Mouse (Mus musculus): ENCODE results near the gene Men1. TPM values are rescaled to one million over a fixed set of nuclear protein-coding genes. Genes with fewer than 3 reads are reported as not detected.
A peak's percentile ranks its signal among the peaks of the same experiment; 100 is the strongest.

Gene Men1
- polyA plus RNA-seq, 1 experiment, result 84.1 TPM

GRCm38 (mm10) chr19:6291117-6291781, 43.5 kb upstream of the Men1 start:
- H3K4me3 ChIP-seq (replicated peaks; ENCODE audit: insufficient read depth, low read depth, low read length), result no peak overlapping the region
- 15% methylated on average over 10 of the region's 10 CpGs for WGBS
- DNase-seq, result peak; percentile 84 to 91
- peak overlapping the region; percentile 83 for H3K27ac ChIP-seq (ENCODE audit: insufficient read depth, low read length)
- no peaks in the 10 kb centered on the region for H3K27me3 ChIP-seq (ENCODE audit: control insufficient read depth, insufficient read depth, low read length)
- TF ChIP-seq CTCF (IDR thresholded peaks at IDR 0.05; ENCODE audit: borderline replicate concordance, insufficient read depth, low read depth, low read length) (no peak), POLR2A (IDR thresholded peaks at IDR 0.05; ENCODE audit: borderline replicate concordance, insufficient read depth, low read length) (0 out of 2 replicates have a peak, but pooled peaks have one; percentile 11)
- peaks cover 55% of the 10 kb centered on the region for H3K4me1 ChIP-seq (ENCODE audit: control insufficient read depth, insufficient read depth, low read length)

- peaks cover 46% of the 10 kb centered on the region for H3K4me1 ChIP-seq (ENCODE audit: control insufficient read depth, insufficient read depth, low read length)
- H3K27me3 ChIP-seq (ENCODE audit: control insufficient read depth, insufficient read depth, low read length), result no peaks in the 10 kb centered on the region
- H3K4me3 ChIP-seq (replicated peaks; ENCODE audit: insufficient read depth, low read depth, low read length), result no peak overlapping the region
- WGBS, result 72% methylated on average over 5 of the region's 5 CpGs
- peak overlapping the region; percentile 48 for H3K27ac ChIP-seq (ENCODE audit: insufficient read depth, low read length)
- no peak for TF ChIP-seq POLR2A (IDR thresholded peaks at IDR 0.05; ENCODE audit: borderline replicate concordance, insufficient read depth, low read length)
- TF ChIP-seq CTCF (IDR thresholded peaks at IDR 0.05; ENCODE audit: borderline replicate concordance, insufficient read depth, low read depth, low read length), result no peak
- DNase-seq, result no peak
Measured at GRCm38 (mm10) chr19:6292262-6292661, 42.5 kb upstream of the Men1 start.

GRCm38 (mm10) chr19:6294301-6294700, 40.5 kb upstream of the Men1 start:
- Histone ChIP-seq H3K27ac (ENCODE audit: insufficient read depth, low read length) (no peak overlapping the region), H3K4me1 (ENCODE audit: control insufficient read depth, insufficient read depth, low read length) (peaks cover 41% of the 10 kb centered on the region), H3K27me3 (ENCODE audit: control insufficient read depth, insufficient read depth, low read length) (no peaks in the 10 kb centered on the region), H3K4me3 (replicated peaks; ENCODE audit: insufficient read depth, low read depth, low read length) (no peak overlapping the region)
- TF ChIP-seq CTCF (IDR thresholded peaks at IDR 0.05; ENCODE audit: borderline replicate concordance, insufficient read depth, low read depth, low read length) (no peak), POLR2A (IDR thresholded peaks at IDR 0.05; ENCODE audit: borderline replicate concordance, insufficient read depth, low read length) (no peak)
- no peak for DNase-seq
- 87% methylated on average over 17 of the region's 17 CpGs for whole genome bisulfite sequencing

GRCm38 (mm10) chr19:6296551-6297210, 38.1 kb upstream of the Men1 start:
- Histone ChIP-seq H3K27ac (ENCODE audit: insufficient read depth, low read length) (no peak overlapping the region), H3K4me1 (ENCODE audit: control insufficient read depth, insufficient read depth, low read length) (peaks cover 41% of the 10 kb centered on the region), H3K4me3 (replicated peaks; ENCODE audit: insufficient read depth, low read depth, low read length) (no peak overlapping the region), H3K27me3 (ENCODE audit: control insufficient read depth, insufficient read depth, low read length) (no peaks in the 10 kb centered on the region)
- WGBS, result 82% methylated on average over 5 of the region's 5 CpGs
- no peak for TF ChIP-seq POLR2A (IDR thresholded peaks at IDR 0.05; ENCODE audit: borderline replicate concordance, insufficient read depth, low read length)
- TF ChIP-seq CTCF (IDR thresholded peaks at IDR 0.05; ENCODE audit: borderline replicate concordance, insufficient read depth, low read depth, low read length), result no peak
- no peak for DNase-seq

GRCm38 (mm10) chr19:6297641-6298040, 37.1 kb upstream of the Men1 start:
- WGBS, result 84% methylated on average over 9 of the region's 9 CpGs
- DNase-seq, result no peak
- TF ChIP-seq POLR2A (IDR thresholded peaks at IDR 0.05; ENCODE audit: borderline replicate concordance, insufficient read depth, low read length) (no peak), CTCF (IDR thresholded peaks at IDR 0.05; ENCODE audit: borderline replicate concordance, insufficient read depth, low read depth, low read length) (no peak)
- Histone ChIP-seq H3K4me3 (replicated peaks; ENCODE audit: insufficient read depth, low read depth, low read length) (no peak overlapping the region), H3K27me3 (ENCODE audit: control insufficient read depth, insufficient read depth, low read length) (no peaks in the 10 kb centered on the region), H3K27ac (ENCODE audit: insufficient read depth, low read length) (no peak overlapping the region), H3K4me1 (ENCODE audit: control insufficient read depth, insufficient read depth, low read length) (peaks cover 40% of the 10 kb centered on the region)

- Histone ChIP-seq H3K27me3 (ENCODE audit: control insufficient read depth, insufficient read depth, low read length) (no peaks in the 10 kb centered on the region), H3K4me3 (replicated peaks; ENCODE audit: insufficient read depth, low read depth, low read length) (no peak overlapping the region), H3K4me1 (ENCODE audit: control insufficient read depth, insufficient read depth, low read length) (peaks cover 52% of the 10 kb centered on the region), H3K27ac (ENCODE audit: insufficient read depth, low read length) (no peak overlapping the region)
- 68% methylated on average over 4 of the region's 4 CpGs for WGBS
- TF ChIP-seq POLR2A (IDR thresholded peaks at IDR 0.05; ENCODE audit: borderline replicate concordance, insufficient read depth, low read length) (no peak), CTCF (IDR thresholded peaks at IDR 0.05; ENCODE audit: borderline replicate concordance, insufficient read depth, low read depth, low read length) (no peak)
- no peak for DNase-seq
Measured at GRCm38 (mm10) chr19:6299003-6299402, 35.8 kb upstream of the Men1 start.

GRCm38 (mm10) chr19:6299450-6300267, 35.1 kb upstream of the Men1 start:
- Histone ChIP-seq H3K27me3 (ENCODE audit: control insufficient read depth, insufficient read depth, low read length) (no peaks in the 10 kb centered on the region), H3K4me1 (ENCODE audit: control insufficient read depth, insufficient read depth, low read length) (peaks cover 55% of the 10 kb centered on the region), H3K4me3 (replicated peaks; ENCODE audit: insufficient read depth, low read depth, low read length) (no peak overlapping the region), H3K27ac (ENCODE audit: insufficient read depth, low read length) (peak overlapping the region; percentile 78)
- DNase-seq, result no peak
- 50% methylated on average over 7 of the region's 7 CpGs for WGBS
- no peak for TF ChIP-seq CTCF (IDR thresholded peaks at IDR 0.05; ENCODE audit: borderline replicate concordance, insufficient read depth, low read depth, low read length)
- no peak for TF ChIP-seq POLR2A (IDR thresholded peaks at IDR 0.05; ENCODE audit: borderline replicate concordance, insufficient read depth, low read length)

Measured in cerebellum, adult 2 months (tissue).